Mouse (Mus musculus) liver, embryonic 11.5 days (tissue): Measurements from ENCODE around the gene Foxj1. TPM values are rescaled to one million over a fixed set of nuclear protein-coding genes. Genes with fewer than 3 reads are reported as not detected.
A peak's percentile ranks its signal among the peaks of the same experiment; 100 is the strongest.

Experiments
- ATAC-seq: fragments of 200-750 bp; cut with Nextera tagmentation; replicated peaks from 2 replicates; pipeline ENCODE4 v1.8.0; 2017; ENCODE audit warnings: moderate number of reproducible peaks, mild to moderate bottlenecking, moderate TSS enrichment, moderate library complexity; ENCODE audit not compliant: low FRiP score
- DNase-seq: peaks from one replicate; pipeline ENCODE4 v3.0.0-alpha.2; 2017; ENCODE audit warnings: low spot score
- H3K27ac ChIP-seq: fragments of 300-500 bp; sonication (generic); 2 replicates; pipeline ENCODE4 v1.5.1; 2014; ENCODE audit warnings: mild to moderate bottlenecking, low read depth, low read length, control low read depth
- H3K27me3 ChIP-seq: fragments of 300-500 bp; sonication (generic); replicated peaks from 2 replicates; pipeline ENCODE4 v1.6.1; 2014; ENCODE audit warnings: low read length, mixed read lengths; ENCODE audit not compliant: control insufficient read depth, insufficient read depth
- H3K36me3 ChIP-seq: fragments of 300-500 bp; sonication (generic); 2 replicates; pipeline ENCODE4 v1.6.1; 2014; ENCODE audit warnings: mild to moderate bottlenecking, low read length, moderate library complexity, mixed read lengths; ENCODE audit not compliant: control insufficient read depth, insufficient read depth
- H3K4me1 ChIP-seq: fragments of 300-500 bp; sonication (generic); replicated peaks from 2 replicates; pipeline ENCODE4 v1.6.1; 2014; ENCODE audit warnings: low read length, mixed read lengths; ENCODE audit not compliant: control insufficient read depth, insufficient read depth
- H3K4me2 ChIP-seq: fragments of 300-500 bp; sonication (generic); 2 replicates; pipeline ENCODE4 v1.6.1; 2014; ENCODE audit warnings: mild to moderate bottlenecking, control low read depth, moderate library complexity
- H3K4me3 ChIP-seq: fragments of 300-500 bp; sonication (generic); 2 replicates; pipeline ENCODE4 v1.5.1; 2014; ENCODE audit warnings: low read depth, low read length, control low read depth
- H3K9ac ChIP-seq: fragments of 300-500 bp; sonication (generic); 2 replicates; pipeline ENCODE4 v1.6.1; 2014; ENCODE audit warnings: low read depth, low read length, control low read depth
- H3K9me3 ChIP-seq: fragments of 300-500 bp; sonication (generic); 2 replicates; pipeline ENCODE4 v1.6.1; 2016; ENCODE audit warnings: low read length, inconsistent platforms, mixed read lengths; ENCODE audit not compliant: control insufficient read depth
- WGBS: fragments of 180-500 bp; shearing (Covaris S2); extraction: QIAGEN DNeasy Blood & Tissue Kit; methylation state at CpG from one replicate; pipeline ENCODE4 v1.1.7; 2014; 5-methylcytosine and 5-hydroxymethylcytosine counted together
- polyA plus RNA-seq: library from polyadenylated mRNA; unstranded; fragments of >200 nt; fragmentation: Nextera tagmentation; extraction: Ambion mirVana; gene quantifications from 2 replicates; pipeline ENCODE4 v1.2.1, GENCODE M21; 2014

The Foxj1 gene
- polyA plus RNA-seq, 1 experiment from 2014 or later, result 1.3 TPM

DNA sequence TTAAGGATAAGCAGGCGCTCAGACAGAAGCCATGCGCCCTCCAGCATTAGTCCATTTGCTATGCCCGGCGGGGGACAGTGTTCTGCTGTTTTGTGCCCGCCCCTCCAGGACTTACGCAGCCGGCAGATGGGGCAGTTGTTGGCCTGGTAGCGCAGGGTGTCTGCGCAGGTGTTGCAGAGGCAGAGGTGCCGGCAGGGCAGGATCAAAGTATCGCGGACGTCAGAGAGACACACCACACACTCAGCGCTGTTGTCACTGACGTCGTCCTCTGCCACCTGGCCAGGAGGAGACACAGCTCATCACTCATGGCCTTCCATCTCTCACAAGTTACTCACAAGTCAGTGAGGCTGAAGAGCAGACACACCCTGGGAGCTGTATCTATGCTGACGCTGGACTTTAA lies 19.3 kb upstream of the Foxj1 start:
- H3K4me2 ChIP-seq, result no peak overlapping the region
- DNase-seq (no peak), ATAC-seq (no peak)

DNA sequence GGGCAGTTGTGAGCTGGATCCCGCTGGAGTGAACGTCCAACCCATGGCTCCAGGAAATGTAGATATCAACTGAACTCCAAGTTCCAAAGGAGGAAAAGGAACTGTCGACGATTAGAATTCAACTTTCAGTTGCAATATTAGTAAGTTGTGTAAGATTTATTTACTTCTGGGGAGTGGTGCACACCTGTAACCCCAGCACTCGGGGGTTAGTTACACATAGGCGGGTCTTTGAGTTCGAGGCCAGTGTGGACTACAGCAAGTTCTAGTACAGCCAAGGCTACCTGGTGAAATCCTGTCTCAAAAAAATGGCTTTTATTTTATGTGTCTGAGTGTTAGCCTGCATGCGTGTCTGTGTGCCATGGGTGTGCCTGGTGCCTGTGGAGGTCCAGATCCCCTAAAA lies 18.3 kb upstream of the Foxj1 start:
- H3K4me3 ChIP-seq, result no peak overlapping the region
- H3K27ac ChIP-seq, result no peak overlapping the region

More for the DNA sequence above, 19.3 kb upstream of the Foxj1 start:
- Histone ChIP-seq H3K4me1 (0 out of 2 replicates have a peak, but pooled peaks cover 3% of the 10 kb centered on the region), H3K4me3 (no peak overlapping the region), H3K9ac (no peak overlapping the region), H3K27me3 (no peaks in the 10 kb centered on the region; the same call in none of the 2 replicates), H3K27ac (no peak overlapping the region), H3K9me3 (no peaks in the 10 kb centered on the region), H3K36me3 (peaks cover 2% of the 10 kb centered on the region; the same call in 1 of the 2 replicates)
- WGBS, result 59% methylated on average over 17 of the region's 17 CpGs

DNA sequence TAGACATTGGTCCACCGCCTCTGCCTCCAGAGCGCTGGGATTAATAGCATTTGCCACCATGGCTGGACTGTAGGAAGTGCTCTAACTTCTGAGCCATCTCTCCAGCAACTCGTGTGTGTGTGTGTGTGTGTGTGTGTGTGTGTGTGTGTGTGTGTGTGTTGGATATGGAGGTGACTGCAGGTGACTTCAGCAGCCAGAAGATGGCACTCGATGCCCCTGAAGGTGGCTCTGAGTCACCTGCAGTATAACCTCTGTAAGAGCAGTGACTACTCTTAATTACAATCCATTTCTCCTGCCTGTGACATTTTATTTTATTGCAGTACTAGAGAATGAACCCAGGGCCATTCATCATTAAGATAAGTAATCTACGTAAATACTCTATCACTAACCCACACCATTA lies 16.1 kb upstream of the Foxj1 start:
- H3K27ac ChIP-seq, result no peak overlapping the region
- H3K4me3 ChIP-seq, result no peak overlapping the region
- DNase-seq, result no peak
- no peaks in the 10 kb centered on the region for H3K9me3 ChIP-seq
- peaks cover 2% of the 10 kb centered on the region; the same call in 1 of the 2 replicates for H3K36me3 ChIP-seq
- no peak for ATAC-seq
- H3K4me1 ChIP-seq, result no peaks in the 10 kb centered on the region
- no peak overlapping the region for H3K4me2 ChIP-seq
- no peaks in the 10 kb centered on the region; the same call in 1 of the 2 replicates for H3K27me3 ChIP-seq
- H3K9ac ChIP-seq, result no peak overlapping the region
- 81% methylated on average over 5 of the region's 5 CpGs for WGBS

More for the DNA sequence above, 18.3 kb upstream of the Foxj1 start:
- Histone ChIP-seq H3K4me2 (no peak overlapping the region), H3K36me3 (peaks cover 2% of the 10 kb centered on the region; the same call in 1 of the 2 replicates), H3K9ac (no peak overlapping the region), H3K27me3 (no peaks in the 10 kb centered on the region; the same call in 1 of the 2 replicates), H3K9me3 (no peaks in the 10 kb centered on the region), H3K4me1 (no peaks in the 10 kb centered on the region)
- no peak for DNase-seq
- no peak for ATAC-seq
- WGBS, result 87% methylated on average over 8 of the region's 8 CpGs

- H3K4me3 ChIP-seq, result no peak overlapping the region
These were observed 12.8 kb upstream of the Foxj1 start for GRCm38 (mm10) chr11:116347955-116348354.

GRCm38 (mm10) chr11:116347012-116347411 lies 11.8 kb upstream of the Foxj1 start:
- H3K4me3 ChIP-seq, result no peak overlapping the region

More at GRCm38 (mm10) chr11:116347955-116348354, 12.8 kb upstream of the Foxj1 start:
- Histone ChIP-seq H3K4me2 (no peak overlapping the region), H3K27ac (no peak overlapping the region), H3K9ac (no peak overlapping the region), H3K36me3 (no peaks in the 10 kb centered on the region), H3K9me3 (no peaks in the 10 kb centered on the region), H3K27me3 (no peaks in the 10 kb centered on the region), H3K4me1 (no peaks in the 10 kb centered on the region)
- WGBS, result 79% methylated on average over 5 of the region's 5 CpGs
- ATAC-seq, result no peak
- no peak for DNase-seq

GRCm38 (mm10) chr11:116342069-116342791 lies 7.0 kb upstream of the Foxj1 start:
- Histone ChIP-seq H3K36me3 (no peaks in the 10 kb centered on the region), H3K9ac (no peak overlapping the region), H3K4me1 (no peaks in the 10 kb centered on the region), H3K4me2 (no peak overlapping the region), H3K4me3 (no peak overlapping the region), H3K9me3 (no peaks in the 10 kb centered on the region), H3K27me3 (0 out of 2 replicates have a peak, but pooled peaks cover 3% of the 10 kb centered on the region), H3K27ac (no peak overlapping the region)
- WGBS, result 75% methylated on average over 25 of the region's 25 CpGs
- DNase-seq (no peak), ATAC-seq (no peak)

More at GRCm38 (mm10) chr11:116347012-116347411, 11.8 kb upstream of the Foxj1 start:
- Histone ChIP-seq H3K4me2 (no peak overlapping the region), H3K36me3 (no peaks in the 10 kb centered on the region), H3K4me1 (no peaks in the 10 kb centered on the region), H3K9me3 (no peaks in the 10 kb centered on the region), H3K27me3 (no peaks in the 10 kb centered on the region), H3K27ac (no peak overlapping the region), H3K9ac (no peak overlapping the region)
- DNase-seq (no peak), ATAC-seq (no peak)
- WGBS, result 78% methylated on average over 7 of the region's 7 CpGs

DNA sequence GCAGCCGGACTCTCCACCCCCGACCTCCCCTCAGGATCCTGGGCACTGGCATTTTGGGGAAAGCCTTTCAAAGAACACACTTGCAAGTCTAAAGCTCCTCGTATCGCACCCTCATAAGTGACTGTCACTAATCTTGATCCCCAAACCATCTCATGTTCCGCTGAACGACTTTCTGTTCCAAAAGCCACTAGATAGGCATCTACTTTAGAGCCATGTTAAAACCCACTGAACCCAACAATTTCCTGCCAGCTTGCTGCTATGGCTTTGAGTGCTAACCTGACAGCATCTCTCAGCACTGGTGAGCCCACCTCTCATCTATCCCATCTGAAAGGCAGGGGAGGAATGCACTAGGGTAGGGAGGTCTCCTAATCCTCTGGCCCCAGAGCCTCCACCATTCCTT lies 2.3 kb upstream of the Foxj1 start:
- Histone ChIP-seq H3K4me2 (no peak overlapping the region), H3K9ac (no peak overlapping the region), H3K4me3 (no peak overlapping the region), H3K9me3 (no peaks in the 10 kb centered on the region), H3K27me3 (peaks cover 36% of the 10 kb centered on the region), H3K36me3 (no peaks in the 10 kb centered on the region), H3K27ac (no peak overlapping the region), H3K4me1 (peaks cover 23% of the 10 kb centered on the region)
- ATAC-seq (no peak), DNase-seq (no peak)
- 65% methylated on average over 6 of the region's 6 CpGs for WGBS

DNA sequence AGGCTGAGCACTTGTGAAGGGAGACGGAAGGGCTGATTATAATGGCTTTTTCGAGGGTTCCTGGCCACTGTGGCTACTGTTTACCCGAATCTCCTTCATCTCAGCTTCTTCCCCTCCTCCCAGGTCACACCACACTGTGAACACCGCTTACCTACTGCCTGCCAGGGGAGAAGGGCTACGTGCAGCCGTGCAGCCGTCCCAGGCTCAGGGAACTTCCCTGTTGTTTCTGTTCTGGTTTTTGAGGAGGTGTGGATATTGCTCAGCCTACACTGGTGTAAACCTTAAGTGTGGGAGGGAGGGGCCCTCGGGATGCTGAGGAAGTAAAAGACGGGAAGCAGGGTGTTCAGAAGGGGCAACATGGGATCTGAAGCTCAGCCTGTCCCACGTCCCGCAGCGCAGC lies 1.8 kb upstream of the Foxj1 start:
- Histone ChIP-seq H3K4me3 (no peak overlapping the region), H3K27ac (no peak overlapping the region), H3K9ac (no peak overlapping the region), H3K9me3 (no peaks in the 10 kb centered on the region), H3K27me3 (peaks cover 36% of the 10 kb centered on the region), H3K4me2 (no peak overlapping the region), H3K36me3 (no peaks in the 10 kb centered on the region), H3K4me1 (peaks cover 24% of the 10 kb centered on the region)
- 51% methylated on average over 12 of the region's 12 CpGs for WGBS
- DNase-seq (no peak), ATAC-seq (no peak)

- no peak overlapping the region for H3K4me3 ChIP-seq
- no peaks in the 10 kb centered on the region for H3K9me3 ChIP-seq
- H3K4me2 ChIP-seq, result peak overlapping the region; percentile 100; the same call in 1 of the 2 replicates
- peaks cover 26% of the 10 kb centered on the region for H3K4me1 ChIP-seq
- DNase-seq (no peak), ATAC-seq (no peak)
- H3K36me3 ChIP-seq, result no peaks in the 10 kb centered on the region
- H3K27me3 ChIP-seq, result peaks cover 36% of the 10 kb centered on the region
- H3K9ac ChIP-seq, result no peak overlapping the region
- no peak overlapping the region for H3K27ac ChIP-seq
- 84% methylated on average over 4 of the region's 4 CpGs for WGBS
These were observed 1.2 kb upstream of the Foxj1 start for GRCm38 (mm10) chr11:116336393-116336792.
